Mouse (Mus musculus) olfactory bulb, adult 2 months (tissue): Measurements from ENCODE around the gene Gnmt. TPM values are rescaled to one million over a fixed set of nuclear protein-coding genes. Genes with fewer than 3 reads are reported as not detected.

Experiments
- H3K27ac ChIP-seq: fragments of 200-500 bp; 2 replicates; pipeline ENCODE4 v1.5.1; 2012; ENCODE audit warnings: low read depth, low read length; ENCODE audit not compliant: insufficient read depth
- H3K4me1 ChIP-seq: fragments of 200-500 bp; 2 replicates; pipeline ENCODE4 v1.6.1; 2012; ENCODE audit warnings: low read length; ENCODE audit not compliant: control insufficient read depth, insufficient read depth
- H3K4me3 ChIP-seq: fragments of 200-500 bp; 2 replicates; pipeline ENCODE4 v1.5.1; 2012; ENCODE audit warnings: mild to moderate bottlenecking, low read depth, low read length, moderate library complexity; ENCODE audit not compliant: insufficient read depth
- CTCF ChIP-seq: fragments of 200-500 bp; IDR thresholded peaks from 2 replicates; pipeline ENCODE4 v1.5.1; 2012; ENCODE audit warnings: low read depth, mild to moderate bottlenecking, low read length, moderate library complexity; ENCODE audit not compliant: insufficient read depth
- POLR2A ChIP-seq: fragments of 200-500 bp; IDR thresholded peaks from 2 replicates; pipeline ENCODE4 v1.6.1; 2012; ENCODE audit warnings: mild to moderate bottlenecking, low read depth, low read length, moderate library complexity; ENCODE audit not compliant: insufficient read depth
- WGBS: fragments of 180-500 bp; shearing (Covaris S2); methylation state at CpG from one replicate; pipeline ENCODE4 v1.1.7; 2018; 5-methylcytosine and 5-hydroxymethylcytosine counted together
- polyA plus RNA-seq: library from polyadenylated mRNA; stranded (reverse); fragments of >200 nt; gene quantifications from 2 replicates; pipeline ENCODE4 v1.2.4, GENCODE M21; 2012; ENCODE audit warnings: low replicate concordance; ENCODE audit not compliant: missing spikeins, insufficient read depth, insufficient read length

The Gnmt gene
- polyA plus RNA-seq, 1 experiment = not detected

GRCm38 (mm10) chr17:46725731-46726645 lies 3.0 kb downstream of the Gnmt start:
- TF ChIP-seq POLR2A (no peak), CTCF (no peak)
- peaks cover 5% of the 10 kb centered on the region; the same call in 1 of the 2 replicates for H3K4me1 ChIP-seq
- no peak overlapping the region for H3K4me3 ChIP-seq
- WGBS = 91% methylated on average over 26 of the region's 26 CpGs
- no peak overlapping the region for H3K27ac ChIP-seq

GRCm38 (mm10) chr17:46725273-46725672 lies 3.7 kb downstream of the Gnmt start:
- H3K4me1 ChIP-seq = peaks cover 5% of the 10 kb centered on the region; the same call in 1 of the 2 replicates
- WGBS = 54% methylated on average over 9 of the region's 9 CpGs
- no peak overlapping the region for H3K27ac ChIP-seq
- TF ChIP-seq CTCF (peak; percentile 42; the same call in 1 of the 2 replicates), POLR2A (no peak)
- H3K4me3 ChIP-seq = no peak overlapping the region

GRCm38 (mm10) chr17:46724477-46725084 lies 4.4 kb downstream of the Gnmt start:
- Histone ChIP-seq H3K4me3 (no peak overlapping the region), H3K4me1 (peaks cover 5% of the 10 kb centered on the region; the same call in 1 of the 2 replicates), H3K27ac (no peak overlapping the region)
- TF ChIP-seq POLR2A = no peak
- no peak for TF ChIP-seq CTCF
- 78% methylated on average over 20 of the region's 20 CpGs for WGBS

- Histone ChIP-seq H3K4me1 (no peaks in the 10 kb centered on the region; the same call in 1 of the 2 replicates), H3K4me3 (no peak overlapping the region), H3K27ac (no peak overlapping the region)
- 84% methylated on average over 7 of the region's 7 CpGs for WGBS
- TF ChIP-seq CTCF = no peak
These were observed 7.9 kb downstream of the Gnmt start for GRCm38 (mm10) chr17:46721077-46721476.

GRCm38 (mm10) chr17:46714756-46715481 lies 14.0 kb downstream of the Gnmt start:
- TF ChIP-seq CTCF (no peak), POLR2A (no peak)
- Histone ChIP-seq H3K4me1 (0 out of 2 replicates have a peak, but pooled peaks cover 3% of the 10 kb centered on the region), H3K4me3 (no peak overlapping the region), H3K27ac (no peak overlapping the region)
- WGBS = 94% methylated on average over 11 of the region's 11 CpGs

- Histone ChIP-seq H3K4me3 (no peak overlapping the region), H3K4me1 (0 out of 2 replicates have a peak, but pooled peaks cover 3% of the 10 kb centered on the region), H3K27ac (no peak overlapping the region)
- WGBS = 75% methylated on average over 9 of the region's 9 CpGs
- TF ChIP-seq CTCF (no peak), POLR2A (no peak)
These were observed 15.1 kb downstream of the Gnmt start for GRCm38 (mm10) chr17:46713849-46714248.

- WGBS = 70% methylated on average over 7 of the region's 7 CpGs
- H3K4me3 ChIP-seq = peak overlapping the region; percentile 61
- no peak overlapping the region for H3K27ac ChIP-seq
- H3K4me1 ChIP-seq = 0 out of 2 replicates have a peak, but pooled peaks cover 3% of the 10 kb centered on the region
- TF ChIP-seq CTCF = no peak
- no peak for TF ChIP-seq POLR2A
These were observed 16.5 kb downstream of the Gnmt start for GRCm38 (mm10) chr17:46712442-46712841.

- under 1% methylated on average over 75 of the region's 76 CpGs for WGBS
- TF ChIP-seq POLR2A = no peak
- TF ChIP-seq CTCF = no peak
These were observed 17.2 kb downstream of the Gnmt start for GRCm38 (mm10) chr17:46711612-46712271.

More at GRCm38 (mm10) chr17:46711612-46712271, 17.2 kb downstream of the Gnmt start:
- Histone ChIP-seq H3K4me1 (0 out of 2 replicates have a peak, but pooled peaks cover 3% of the 10 kb centered on the region), H3K27ac (no peak overlapping the region), H3K4me3 (peak overlapping the region; percentile 61)
